Mouse (Mus musculus): ENCODE results near the gene Guf1. TPM values are rescaled to one million over a fixed set of nuclear protein-coding genes. Genes with fewer than 3 reads are reported as not detected.

Guf1 gene
- 16.5 TPM for total RNA-seq (2023)

DNA sequence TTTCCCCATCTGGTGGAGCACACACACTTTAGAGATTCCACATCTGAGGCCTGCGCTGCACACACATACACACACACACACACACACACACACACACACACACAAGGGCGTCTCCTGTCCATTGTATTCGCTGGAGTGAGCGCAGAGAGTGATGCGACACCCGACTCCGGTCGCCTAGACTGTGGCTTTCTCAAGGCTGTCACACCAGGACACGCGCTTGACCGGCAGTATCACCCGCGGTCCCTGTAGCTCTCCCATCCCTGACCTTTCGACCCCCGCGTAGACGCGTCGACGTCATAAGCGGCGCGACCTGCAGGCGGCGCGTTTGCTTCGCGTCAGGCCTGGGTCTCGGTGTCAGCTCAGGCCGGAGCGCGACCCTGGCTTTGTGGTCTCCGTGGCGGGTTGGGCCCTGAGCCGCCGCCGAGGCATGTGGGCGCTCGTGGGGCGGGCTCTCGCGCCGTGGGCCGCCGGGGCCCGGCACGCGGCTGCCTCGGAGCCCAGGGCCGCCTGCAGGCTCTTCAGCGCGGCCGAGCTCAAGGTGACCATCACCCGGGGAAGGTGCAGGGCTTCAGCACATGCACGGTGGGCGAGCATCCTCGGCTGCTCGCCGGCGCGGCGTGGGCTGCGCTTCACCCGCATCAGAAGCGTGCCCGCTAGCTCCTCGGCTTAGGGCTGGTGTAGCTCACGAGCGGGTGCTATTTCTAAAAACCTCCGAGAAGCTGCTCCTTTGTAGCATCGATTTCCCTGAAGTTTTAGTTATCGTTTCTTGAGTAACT, at the start of gene Guf1:
Guf1 (plus strand) TSS at position 296 of the 776 bp plus-strand sequence.

GRCm38 (mm10) chr5:69542489-69542888, 14.2 kb upstream of the Guf1 start, which contains the start of gene Yipf7:
TSS of gene Yipf7 (minus strand) at chr5:69542648.

GRCm38 (mm10) chr5:69591640-69592461, 35.1 kb downstream of the Guf1 start, which contains the start of gene Gnpda2:
TSS of gene Gnpda2 (minus strand) at chr5:69592340.

Other genes starting within 250 kb of the Guf1 start
- not detected for gene Kctd8, start 215.2 kb upstream of the Guf1 start, total RNA-seq (2023)
- gene Yipf7, start 14.3 kb upstream of the Guf1 start, total RNA-seq (2023): not detected
- 11.6 TPM for gene Gnpda2, start 35.4 kb downstream of the Guf1 start, total RNA-seq (2023)

Data from CD4-positive naive resting alpha-beta T cell, adult 57 days (primary cell).